Mouse (Mus musculus) testis, postnatal 10 days (tissue): ENCODE measurements around the gene Hexim2.
A peak's percentile ranks its signal among the peaks of the same experiment; 100 is the strongest.

ENCODE experiments used
- DNase-seq: peaks from one replicate; pipeline ENCODE4 v3.0.0; 2021; ENCODE audit warnings: low spot score

Gene Hexim2

DNA sequence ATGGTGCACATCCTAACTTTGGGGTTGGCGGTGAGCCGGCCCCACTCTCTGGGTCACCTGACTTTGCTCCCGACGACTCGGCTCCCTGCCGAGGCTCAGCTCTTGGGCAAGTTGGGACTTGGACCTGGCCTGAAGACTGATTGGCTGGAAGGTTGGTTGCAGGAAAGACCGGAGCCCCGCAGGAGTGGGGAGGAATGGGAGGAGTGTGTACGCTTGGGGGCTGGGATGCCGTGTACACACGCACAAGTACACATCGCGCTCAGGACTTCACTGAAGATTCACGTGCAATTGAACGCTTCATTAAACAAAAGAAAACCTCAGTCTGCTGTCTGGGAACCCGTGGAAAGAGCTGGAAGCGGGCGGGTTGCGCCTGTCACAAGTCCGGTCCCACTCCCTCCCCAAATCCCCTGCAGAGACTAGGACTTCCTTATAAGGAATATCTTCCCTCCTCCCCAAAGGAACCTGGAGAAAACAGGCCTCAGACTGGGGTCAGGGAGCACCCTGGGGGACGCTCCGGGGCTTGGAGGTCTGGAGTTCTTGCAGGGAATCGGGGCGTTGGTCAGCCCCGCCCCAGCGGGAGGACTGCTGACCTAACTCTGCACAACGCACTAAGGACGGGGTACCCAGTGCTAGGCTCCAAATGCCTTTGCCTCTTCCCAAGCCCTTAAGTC, 20.2 kb upstream of the Hexim2 start:
- peak; percentile 81 for DNase-seq

DNA sequence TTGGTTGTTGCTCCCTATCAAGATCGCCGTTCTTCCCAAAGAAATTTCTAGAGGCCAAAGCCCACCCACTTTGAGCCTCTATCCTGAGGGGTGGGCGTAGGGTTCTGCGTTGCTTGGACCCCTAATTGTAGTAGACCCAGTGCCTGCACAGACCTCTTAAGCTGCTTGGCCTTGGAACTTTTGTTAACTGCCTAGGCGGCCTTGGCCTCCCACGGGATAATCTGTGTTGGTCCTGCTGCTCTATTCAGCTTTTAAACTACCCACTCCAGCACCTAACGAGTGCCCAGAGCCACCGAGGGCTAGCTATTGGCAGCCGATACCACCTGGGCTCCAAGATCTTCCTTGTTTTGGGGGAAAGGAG, 19.7 kb upstream of the Hexim2 start:
- no peak for DNase-seq

DNA sequence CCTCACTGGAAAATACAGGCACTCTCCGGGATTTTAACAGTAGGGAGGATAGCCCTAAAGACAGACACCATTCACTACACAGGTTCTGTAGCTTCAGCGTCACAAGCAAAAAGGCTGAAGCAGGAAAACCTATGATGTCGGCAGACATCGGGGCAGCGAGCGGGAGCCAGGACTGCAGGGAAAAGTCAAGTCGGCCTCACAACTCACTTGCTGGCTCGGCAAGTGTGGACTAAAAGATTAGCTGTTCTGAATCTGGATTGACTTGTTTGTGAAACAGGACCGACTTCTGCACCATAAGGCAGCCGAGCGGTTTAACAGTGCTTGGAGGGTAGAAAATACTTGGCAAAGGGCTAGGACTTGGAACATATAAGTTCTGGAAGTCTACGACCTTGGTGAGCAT, 19.2 kb upstream of the Hexim2 start:
- no peak for DNase-seq

DNA sequence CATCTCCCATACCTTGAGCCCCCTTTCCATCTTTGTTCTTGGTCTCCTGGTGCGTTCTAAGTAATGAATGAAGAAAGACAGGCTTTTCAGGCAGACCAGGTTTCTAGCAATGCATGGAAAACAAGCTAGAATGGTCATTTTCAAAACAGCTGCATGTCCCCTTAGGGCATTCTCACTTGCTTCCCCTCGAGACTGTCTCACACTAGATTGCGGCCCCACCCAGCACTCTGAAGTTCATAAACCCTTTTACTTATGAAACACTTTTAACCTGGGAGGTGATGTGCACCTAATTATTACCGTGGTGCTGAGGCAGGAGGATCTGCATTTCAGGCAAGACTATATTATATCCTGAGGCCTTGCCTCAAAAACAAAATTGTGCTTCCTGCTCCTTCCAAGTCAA, 18.5 kb upstream of the Hexim2 start:
- DNase-seq = no peak

DNA sequence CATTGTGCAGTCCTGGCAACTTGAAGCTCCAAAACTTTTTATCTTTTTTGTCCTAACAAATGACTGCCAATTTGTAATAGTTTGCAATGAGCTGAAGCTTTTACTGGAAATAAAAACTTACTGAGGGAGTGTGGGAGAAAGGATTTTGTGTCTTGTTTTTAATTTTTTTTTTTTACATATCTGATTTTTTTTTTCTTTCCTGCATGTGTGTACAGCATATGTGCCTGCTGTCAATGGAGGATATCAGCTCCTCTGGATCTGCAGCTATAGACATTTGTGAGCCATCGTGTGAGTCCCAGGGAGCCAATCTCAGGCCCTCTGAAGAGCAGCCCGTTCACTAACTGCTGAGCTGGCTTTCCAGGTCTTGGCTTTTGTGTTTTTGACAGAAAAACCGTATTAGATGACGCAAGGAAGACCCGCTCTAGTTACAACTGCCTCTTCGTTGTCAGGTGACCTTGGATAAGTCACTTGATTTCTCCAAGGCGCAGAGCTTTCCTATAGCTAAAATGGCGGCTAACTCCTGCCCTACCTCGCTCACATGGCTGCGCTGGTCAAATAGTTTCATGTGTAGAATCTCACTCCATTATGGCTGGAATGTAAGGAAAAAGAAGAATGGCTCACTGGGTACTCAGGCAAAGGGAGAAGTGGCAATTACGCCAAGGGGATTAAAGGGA, 17.8 kb upstream of the Hexim2 start:
- DNase-seq = no peak

DNA sequence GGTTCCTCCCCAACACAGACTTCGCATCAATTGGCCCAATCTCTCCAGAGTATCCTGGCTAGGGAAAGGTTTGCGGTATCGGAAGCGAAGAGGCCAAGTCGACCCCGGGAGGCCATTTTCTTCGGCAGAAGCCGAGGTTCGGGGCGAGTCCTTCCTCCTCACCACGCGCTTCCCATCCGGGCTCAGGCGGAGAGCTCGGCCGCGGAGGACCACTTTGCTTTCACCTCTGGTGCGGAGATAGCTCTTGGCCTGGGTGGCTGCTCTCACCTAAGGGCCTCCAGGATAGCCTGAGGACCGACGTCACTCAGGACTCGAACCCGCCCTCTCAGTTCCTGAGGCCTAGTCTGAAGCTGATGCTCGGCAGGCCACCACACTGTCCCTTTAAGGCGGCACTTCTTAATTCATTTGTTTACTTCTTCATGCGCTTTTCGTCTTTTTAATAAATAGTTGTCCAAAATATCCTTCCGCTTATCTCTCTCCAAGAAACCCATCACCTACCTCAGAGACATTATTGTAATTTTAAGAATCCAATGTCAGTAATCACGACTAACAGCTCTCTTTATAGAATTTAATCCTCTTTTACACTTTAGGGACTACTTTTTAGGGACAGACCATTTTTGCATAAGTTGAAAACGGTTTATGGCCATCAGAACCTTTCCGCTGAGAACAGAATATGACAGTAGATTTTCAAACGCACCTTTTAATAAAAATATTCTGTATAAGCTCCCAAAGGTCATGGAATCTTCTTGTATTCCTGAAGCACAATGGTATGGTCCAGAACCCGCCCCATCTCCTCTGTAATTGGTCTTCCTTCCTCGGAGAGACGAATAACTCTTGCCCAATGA, 16.8 kb upstream of the Hexim2 start:
- peak; percentile 80 for DNase-seq

DNA sequence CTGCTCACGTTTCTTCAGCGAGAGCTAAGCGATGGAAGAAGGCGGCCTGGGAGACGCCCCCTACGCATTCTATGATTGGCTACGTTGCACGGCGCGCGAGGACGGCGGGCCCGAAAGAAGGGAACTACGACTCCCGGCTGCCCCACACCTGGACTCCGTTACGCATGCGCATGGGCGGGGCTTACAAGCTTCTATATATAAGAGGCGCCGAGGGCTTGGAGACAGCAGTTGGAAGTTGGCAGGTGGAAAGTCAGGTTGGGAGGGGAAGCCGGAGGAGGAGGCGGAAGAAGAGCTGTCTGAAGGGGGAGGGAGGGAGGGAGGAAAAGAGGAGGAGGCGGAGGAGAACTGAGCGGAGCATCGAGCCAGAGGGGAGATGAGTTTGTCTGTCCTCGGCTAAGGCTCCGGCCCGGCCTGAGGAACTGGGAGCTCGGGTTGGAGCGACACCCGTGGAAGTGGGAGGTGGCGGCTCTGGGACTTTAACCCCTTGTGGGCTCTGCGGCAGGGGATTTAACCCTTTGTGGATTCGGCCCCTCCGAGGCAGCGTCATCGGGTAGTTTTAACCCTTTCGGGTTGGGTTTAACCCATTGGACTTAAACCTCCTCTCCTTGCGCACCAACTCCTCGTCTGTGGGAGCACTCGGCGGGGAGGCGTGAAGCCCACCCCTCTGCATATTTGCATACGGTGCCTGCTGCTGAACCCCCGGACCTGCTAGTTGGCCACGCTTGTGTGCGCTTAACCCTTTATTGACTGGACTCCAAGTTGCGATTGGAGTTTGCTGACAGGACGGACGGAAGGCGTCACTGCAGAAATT, 16.0 kb upstream of the Hexim2 start, which contains the start of gene Hexim1:
Gene Hexim1, plus strand, starts transcription at position 224 of the 811 bp plus-strand sequence.
- DNase-seq = peak; percentile 99

DNA sequence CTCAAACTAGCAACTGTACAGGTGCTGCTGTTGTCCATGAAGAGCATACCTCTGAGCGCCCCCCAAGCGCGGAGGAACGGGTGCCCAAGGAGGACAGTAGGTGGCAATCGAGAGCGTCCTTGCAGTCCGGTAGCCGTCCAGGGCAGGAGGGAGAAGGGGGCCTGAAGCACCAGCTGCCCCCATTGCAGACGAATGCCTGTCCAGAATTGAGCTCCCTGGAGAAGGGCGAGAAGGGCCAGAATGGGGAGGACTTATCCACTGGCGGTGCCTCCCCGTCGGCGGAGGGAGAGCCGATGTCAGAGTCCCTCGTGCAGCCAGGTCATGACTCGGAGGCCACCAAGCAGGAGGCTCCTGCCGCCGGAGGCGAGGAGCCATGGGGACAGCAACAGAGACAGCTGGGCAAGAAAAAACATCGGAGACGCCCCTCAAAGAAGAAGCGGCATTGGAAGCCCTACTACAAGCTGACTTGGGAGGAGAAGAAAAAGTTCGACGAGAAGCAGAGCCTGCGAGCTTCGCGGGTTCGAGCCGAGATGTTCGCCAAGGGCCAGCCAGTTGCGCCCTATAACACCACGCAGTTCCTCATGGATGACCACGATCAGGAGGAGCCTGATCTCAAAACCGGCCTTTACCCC, 15.2 kb upstream of the Hexim2 start:
- peak; percentile 85 for DNase-seq

DNA sequence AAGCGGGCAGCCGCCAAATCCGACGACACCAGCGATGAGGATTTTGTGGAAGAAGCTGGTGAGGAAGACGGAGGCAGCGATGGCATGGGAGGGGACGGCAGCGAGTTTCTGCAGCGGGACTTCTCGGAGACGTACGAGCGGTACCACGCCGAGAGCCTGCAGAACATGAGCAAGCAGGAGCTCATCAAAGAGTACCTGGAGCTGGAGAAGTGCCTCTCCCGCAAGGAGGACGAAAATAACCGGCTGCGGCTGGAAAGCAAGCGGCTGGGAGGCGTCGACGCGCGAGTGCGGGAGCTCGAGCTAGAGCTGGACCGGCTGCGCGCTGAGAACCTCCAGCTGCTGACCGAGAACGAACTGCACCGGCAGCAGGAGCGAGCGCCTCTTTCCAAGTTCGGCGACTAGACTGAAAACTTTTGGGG, 14.6 kb upstream of the Hexim2 start:
- DNase-seq = no peak

DNA sequence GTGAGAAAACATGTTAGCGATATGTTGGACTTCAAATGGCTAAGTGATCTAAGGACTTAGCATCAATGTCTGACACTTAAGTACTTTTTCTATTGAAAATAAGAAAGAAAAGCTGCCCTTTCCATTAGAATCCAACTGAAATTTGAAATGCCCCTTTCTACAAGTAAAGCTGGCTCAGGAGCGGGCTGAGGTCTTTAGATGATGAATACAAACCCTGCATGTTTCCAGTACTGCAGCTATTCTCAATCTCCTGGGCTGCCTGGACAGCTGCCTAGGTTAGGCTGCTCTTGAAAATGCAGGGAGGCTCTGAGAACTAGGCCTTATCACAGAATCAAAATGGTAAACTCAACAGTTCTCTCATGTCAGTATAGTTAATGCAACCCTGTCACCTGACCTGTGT, 13.4 kb upstream of the Hexim2 start:
- no peak for DNase-seq

DNA sequence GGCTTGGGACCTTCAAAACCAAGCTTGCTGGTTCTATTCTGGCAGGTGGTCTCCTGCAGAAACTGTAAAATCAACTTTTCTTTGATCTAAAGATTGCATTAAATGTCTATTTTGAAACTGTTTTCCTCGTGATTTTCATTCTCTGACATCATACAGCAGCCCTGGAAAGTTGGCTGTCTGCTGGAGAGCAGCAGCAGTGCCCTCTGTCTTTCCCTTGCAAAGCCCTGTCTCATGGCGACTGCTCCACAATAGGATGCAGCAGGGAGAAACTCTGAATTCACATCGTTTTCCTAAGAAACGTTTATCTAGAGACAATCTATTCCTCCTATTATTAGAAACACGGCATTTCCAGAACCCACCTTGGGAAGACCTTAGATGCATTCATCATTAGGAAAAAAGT, 12.6 kb upstream of the Hexim2 start:
- no peak for DNase-seq

DNA sequence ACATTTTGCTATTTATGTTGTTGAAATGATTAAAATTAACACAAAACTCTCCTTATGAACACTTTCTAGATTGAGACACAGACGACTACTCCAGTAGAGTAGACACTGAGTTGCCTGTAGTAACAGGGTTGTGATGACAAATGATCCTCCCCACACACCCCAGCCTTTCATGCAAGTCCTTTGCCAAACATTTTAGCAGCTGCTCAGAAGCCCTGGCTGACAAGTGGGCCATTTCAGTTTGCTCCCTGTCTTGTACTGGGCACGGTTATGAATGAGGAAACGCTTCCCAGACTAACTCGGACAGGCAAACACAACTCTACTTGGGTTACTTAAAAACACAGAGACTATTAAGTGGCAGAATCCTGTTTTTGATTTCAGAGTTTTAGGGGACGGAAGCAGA, 11.9 kb upstream of the Hexim2 start:
- no peak for DNase-seq

DNA sequence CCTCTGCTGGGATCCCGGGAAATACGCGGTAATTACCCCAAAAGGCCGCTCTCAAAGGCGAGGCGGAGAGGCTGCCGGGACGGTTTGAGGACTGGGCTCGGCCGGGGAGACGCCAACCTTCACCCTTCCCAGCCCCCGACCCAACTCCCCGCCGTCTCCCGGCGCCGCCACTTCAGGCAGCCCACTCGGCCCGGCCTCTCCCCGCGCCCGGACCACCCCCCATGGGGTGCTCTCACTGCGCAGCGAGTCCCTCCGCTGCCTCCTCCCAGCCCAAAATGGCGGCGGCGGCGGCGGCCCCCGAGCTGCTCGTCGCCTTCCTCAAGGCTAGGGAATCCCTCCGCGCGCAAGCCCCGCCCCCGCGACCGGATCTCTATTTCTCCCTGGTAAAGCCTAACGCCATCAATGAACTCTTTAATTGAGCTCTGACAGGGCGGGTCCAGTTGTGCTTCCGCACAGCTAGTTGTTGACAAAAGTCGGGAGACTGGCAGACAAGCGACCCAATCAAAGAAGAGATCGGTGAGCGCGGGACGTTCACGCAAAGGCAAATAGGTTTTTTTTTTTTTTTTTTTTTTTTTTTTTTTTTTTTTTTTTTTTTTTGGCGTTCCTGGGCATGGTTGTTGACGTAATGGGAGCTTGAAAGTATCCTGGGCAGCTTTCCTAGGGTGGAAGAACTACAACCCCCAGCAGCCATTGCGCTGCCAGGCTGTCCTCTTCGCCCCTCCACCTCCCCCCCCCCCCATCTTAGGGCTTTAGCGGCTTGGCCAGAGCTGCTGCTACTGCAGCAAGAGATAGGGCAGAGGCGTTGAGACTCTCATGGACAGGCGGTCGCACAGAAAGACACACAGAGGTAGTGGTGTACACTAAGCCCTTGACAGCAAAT, 587 bp downstream of the Hexim2 start:
- peak; percentile 100 for DNase-seq

DNA sequence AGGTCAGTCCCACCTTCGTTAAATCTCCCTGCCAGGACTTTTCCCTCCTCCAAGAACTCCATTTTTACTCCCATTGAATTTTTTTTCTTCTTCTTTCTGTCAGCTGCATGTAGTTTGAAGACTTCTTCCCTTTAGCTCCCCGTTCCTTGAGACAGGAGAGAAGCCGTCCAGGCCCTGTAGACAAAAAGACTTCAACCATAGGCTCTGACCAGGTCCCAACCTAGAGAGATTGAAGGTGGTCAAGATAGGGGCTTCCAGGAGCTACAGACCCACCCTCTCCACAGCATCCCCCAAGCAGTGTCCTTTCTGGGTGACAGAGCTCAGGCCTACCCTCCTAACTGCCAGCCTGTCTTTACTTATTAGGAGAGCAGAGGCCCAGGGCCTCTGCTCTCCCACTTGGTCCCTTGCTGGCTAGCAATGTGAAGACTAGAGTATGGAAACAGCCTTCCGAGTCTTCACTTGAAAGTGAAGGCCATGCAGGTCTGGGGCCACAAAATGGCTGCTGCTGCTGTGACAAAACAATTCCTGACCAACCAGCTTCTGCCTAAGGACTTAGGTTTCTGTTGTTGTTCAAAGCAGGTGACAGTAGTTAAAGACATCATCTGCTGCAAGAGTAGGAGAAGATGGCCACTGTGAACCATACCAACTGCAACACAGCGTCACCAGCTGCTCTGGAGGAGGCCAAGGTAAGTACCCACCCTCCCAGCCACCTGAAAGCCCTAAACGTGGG, 1.4 kb downstream of the Hexim2 start:
- no peak for DNase-seq

DNA sequence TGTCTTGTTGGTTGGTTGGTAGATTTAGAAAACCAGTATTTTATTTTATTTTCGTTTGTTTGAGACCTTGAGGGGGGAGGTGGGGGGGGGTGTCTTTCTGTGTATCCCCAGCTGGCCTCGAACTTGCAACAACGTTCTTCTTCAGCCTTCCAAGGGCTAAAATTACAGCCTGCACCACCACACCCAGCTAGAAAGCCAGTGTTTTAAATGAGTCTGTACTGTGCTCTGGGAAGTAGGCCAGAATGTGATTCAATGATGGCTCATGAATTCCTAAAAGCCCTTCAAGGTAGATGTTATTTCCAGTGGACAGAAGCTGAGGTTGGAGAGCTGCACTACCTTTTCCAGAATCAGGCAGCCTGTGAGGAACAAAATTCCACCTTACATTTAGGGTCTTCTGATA, 2.0 kb downstream of the Hexim2 start:
- DNase-seq = no peak

DNA sequence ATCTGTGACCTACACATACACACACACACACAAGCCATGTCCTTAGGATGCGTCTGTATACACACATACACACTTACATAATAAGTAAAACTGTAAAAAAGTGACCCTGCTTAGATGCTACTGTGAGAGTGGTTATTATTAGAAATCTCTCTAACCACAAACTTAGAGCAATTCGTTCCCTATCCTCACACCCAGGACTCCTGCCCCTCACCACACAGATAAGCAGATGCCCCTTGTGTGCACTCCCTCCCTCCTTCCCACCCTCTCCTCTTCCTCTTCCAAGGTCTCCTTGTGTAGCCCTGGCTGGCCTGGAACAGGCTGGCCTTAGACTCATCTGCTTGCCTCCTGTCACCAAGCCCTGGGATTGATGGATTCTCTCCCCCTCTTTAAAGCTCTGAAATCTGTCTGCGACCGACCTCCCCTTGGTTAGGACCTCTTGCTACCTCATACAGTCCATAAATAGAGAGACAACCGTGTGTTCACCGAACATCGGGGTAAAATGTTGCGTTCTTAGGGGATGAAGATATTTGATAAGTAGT, 3.9 kb downstream of the Hexim2 start:
- DNase-seq = no peak

DNA sequence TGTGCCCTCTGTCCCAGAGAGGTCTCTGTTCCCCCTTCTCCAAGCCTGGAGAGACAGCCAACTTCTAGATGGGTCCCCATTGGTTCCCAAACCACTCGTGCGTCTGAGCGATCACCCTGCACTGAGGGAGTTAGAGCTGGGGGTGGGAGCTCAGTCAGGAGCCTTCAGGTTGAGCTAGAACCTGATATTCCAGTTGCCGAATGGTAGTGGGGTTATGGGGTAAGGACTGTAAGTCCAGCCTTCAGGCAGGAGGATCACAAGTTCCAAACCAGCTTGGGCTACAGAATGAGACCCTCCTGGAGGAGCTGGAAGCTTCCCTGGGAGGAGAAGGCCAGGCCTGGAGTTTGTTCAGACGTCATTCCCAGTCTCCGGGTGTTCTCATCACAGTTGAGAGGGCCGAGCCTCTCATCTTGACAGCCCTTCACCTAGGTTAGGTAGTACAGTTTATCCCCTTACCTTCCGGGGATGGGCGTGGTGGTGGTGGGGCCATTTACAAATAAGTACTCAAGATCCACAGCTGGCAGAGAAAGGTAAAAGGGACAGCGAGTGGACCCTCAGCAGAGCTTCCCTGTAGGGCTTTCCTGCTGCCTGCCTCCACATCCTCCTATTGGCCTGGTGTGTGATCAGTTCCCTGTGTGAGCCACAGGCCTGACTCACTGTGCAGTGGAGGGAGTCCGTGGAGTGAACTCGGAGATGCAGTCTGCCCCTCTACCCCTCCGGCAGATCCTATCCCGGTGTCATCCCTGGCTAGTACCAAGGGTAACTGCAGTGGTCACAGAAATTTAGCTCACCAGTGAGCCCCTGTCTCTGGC, 7.9 kb downstream of the Hexim2 start:
- no peak for DNase-seq

DNA sequence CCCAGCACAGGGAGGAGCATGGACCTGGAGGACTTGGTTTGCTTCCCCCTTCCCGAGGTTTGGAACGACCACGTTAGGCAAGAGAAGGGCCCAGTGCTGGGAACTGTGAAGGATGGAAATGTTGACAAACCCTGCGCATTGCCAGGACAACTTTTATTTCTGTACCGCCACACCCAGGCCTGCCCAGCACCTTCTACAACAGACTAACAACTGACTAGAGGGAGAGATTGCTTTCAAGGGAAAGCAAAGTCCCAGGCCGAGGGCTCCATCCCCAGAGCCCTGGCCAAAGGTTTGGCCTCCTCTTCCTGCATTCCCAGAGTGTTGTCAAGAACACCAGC, 8.5 kb downstream of the Hexim2 start:
- no peak for DNase-seq
